Mouse (Mus musculus): Measurements from ENCODE around the gene Sgo2b. TPM values are rescaled to one million over a fixed set of nuclear protein-coding genes. Genes with fewer than 3 reads are reported as not detected.
"Not testable (repeated sequence)": the region's sequence is repeated elsewhere in the genome, so short reads cannot be mapped to it uniquely, and the experiment has no call there.

The Sgo2b gene
- total RNA-seq (2021), result not detected in 2 replicates
- long read RNA-seq, experiment 1, result 0 reads
- long read RNA-seq, experiment 2, result 0 reads

GRCm38 (mm10) chr8:63951626-63952377 is at the start of gene Sgo2b:
Gene Sgo2b, minus strand, starts transcription at chr8:63952248.
- DNase-seq, result no peak

- not testable (repeated sequence) for DNase-seq
Observed at GRCm38 (mm10) chr8:63970612-63971391, 18.8 kb upstream of the Sgo2b start.

- DNase-seq, result no peak
Observed at GRCm38 (mm10) chr8:63961032-63961785, 9.2 kb upstream of the Sgo2b start.

DNA sequence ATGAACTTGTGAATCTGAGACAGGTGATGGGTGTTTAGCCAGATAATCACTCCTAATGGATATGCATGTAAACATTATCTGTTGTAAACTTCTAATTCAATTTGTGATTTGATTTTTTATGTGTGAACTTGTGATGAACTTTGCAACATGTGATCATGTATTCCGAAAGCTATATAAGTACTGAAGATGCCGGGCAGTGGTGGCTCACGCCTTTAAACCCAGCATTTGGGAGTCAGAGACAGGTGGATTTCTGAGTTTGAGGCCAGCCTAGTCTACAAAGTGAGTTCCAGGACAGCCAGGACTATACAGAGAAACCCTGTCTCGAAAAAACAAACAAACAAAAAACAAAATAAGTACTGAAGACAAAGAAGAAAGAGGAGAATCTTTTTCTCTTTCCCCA is 1.8 kb upstream of the Sgo2b start:
- DNase-seq, result not testable (repeated sequence)

GRCm38 (mm10) chr8:63933171-63933570 is 18.9 kb downstream of the Sgo2b start:
- no peak for DNase-seq

GRCm38 (mm10) chr8:63929301-63930097 is 22.5 kb downstream of the Sgo2b start:
- DNase-seq, result no peak

DNA sequence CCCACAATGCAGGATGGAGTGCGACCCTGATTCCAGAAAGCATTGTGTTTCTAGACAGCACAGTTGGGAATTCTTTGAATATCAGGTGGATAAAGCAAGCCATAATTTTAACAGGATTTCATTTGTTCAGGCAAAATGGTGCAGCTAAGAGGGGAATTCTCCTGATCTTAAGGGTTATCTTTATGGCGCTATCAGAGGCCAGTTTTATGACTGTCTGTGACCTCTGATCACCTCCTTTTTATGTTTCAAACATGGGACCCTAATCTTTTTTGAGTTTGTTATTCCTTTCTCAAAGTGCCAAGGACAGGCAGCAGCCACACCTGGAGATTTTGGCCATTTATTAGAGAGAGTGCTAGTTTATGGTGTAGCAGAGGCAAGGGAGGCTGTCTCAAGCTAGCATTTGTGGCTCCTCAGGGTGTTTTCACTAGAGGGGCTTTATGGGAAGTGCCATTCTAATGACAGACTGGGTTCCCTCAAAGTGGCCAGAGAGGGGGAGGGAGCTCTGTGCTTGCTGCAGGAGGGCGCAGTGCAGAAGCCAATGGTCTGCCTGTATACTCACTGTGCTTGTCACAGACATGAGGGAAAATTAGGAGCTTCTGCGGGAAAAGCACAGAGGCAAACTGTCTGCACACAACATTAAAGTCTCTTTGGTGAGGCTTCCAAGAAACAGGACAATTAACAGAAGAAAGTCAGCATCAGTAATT is 30.6 kb downstream of the Sgo2b start:
- DNase-seq, result no peak

DNA sequence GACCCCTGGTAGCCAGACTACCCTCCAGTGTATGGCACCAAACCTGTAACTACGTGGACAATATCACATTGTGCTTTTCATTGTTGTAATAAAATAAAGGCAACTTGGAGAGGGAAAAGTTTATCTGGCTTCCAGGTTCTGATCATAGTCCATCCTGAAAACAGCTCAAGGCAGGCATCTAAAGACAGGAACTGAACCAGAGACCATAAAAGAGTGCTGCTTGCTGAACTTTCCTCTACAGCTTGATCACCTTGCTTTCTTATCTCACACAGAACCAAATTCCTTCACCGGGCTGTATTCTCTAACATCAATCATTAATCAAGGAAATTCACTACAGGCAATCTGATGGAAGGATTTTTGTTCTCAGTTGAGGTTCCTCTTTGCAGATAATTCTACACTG is 57.0 kb downstream of the Sgo2b start:
- no peak for DNase-seq

GRCm38 (mm10) chr8:63878353-63878752 is 73.7 kb downstream of the Sgo2b start:
- DNase-seq, result no peak

DNA sequence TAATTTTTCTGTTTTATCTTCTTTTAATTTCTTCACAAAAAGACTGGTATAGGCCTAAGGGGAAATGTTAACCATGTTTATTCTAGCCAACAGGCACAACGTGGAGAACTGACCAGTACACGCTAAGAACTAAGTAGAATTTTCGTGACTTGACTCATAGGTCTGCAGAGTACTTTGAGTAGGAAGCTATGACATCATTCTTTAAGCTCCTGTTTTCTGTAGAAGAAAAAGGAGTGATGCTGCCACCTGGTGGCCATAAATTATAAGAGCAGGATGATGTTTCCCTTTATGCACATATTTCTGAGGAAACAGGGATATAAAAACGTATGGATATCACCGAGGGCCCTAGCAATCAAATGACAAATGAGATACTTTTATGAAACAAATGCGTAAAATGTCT is 74.7 kb downstream of the Sgo2b start:
- peak; percentile 70 for DNase-seq

- DNase-seq, result no peak
Observed at GRCm38 (mm10) chr8:63876949-63877348, 75.1 kb downstream of the Sgo2b start.

All from adrenal gland, postnatal 14 days (tissue).